Comparison of ENCODE assay signal across 20 mouse cellular contexts in the genomic region with DNA sequence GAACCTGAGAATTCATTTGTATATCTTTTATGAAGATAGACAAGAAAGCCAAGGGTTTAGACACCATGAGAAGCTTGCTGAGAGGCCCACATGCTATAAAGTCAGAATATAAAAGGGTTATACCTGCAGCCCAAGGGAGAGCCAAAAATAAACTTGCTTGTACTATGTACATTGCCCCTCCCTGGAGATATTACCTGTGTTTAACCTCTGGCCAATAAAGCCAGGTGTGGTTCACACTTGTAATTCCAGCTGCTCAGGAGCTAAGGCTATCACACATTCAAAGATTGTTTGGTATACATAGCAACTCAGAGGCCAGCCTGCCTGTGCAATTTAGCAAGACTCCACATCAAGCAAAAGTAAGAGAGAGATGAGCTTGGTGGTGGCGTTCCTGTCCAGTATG. TPM values are rescaled to one million over a fixed set of nuclear protein-coding genes. Genes with fewer than 3 reads are reported as not detected.
A peak's percentile ranks its signal among the peaks of the same experiment; 100 is the strongest.
DNase-seq lines count a peak whose midpoint lies in the region; ATAC-seq lines count a peak whose summit lies in the region.
"Had no signal": no experiment of that assay in that cellular context is flagged by ENCODE, and none has a peak within 500 bp of the region (broad histone marks: within the 10 kb centered on the region; RNA-seq: fewer than 3 reads in every experiment).

No protein-coding gene starts in this region.

- WGBS in intestine, embryonic 16.5 days = 65% methylated on average over 1 of the region's 1 CpGs
- WGBS in limb, embryonic 10.5 days = 92% methylated on average over 1 of the region's 1 CpGs
- 67% methylated on average over 1 of the region's 1 CpGs for WGBS in stomach, embryonic 16.5 days

- H3K27me3 ChIP-seq in intestine, embryonic 16.5 days (replicated peaks; ENCODE audit: control insufficient read depth, insufficient read depth, low read length) = no peaks in the 10 kb centered on the region
- no peaks in the 10 kb centered on the region for H3K27me3 ChIP-seq in limb, embryonic 10.5 days (ENCODE audit: low read depth, poor library complexity, severe bottlenecking)
- H3K27me3 ChIP-seq in stomach, embryonic 16.5 days (ENCODE audit: control insufficient read depth, insufficient read depth, low read length) = no peaks in the 10 kb centered on the region
- H3K27me3 ChIP-seq: embryonic facial prominence, embryonic 13.5 days; forebrain, embryonic 12.5 days; heart, embryonic 12.5 days had no signal

- peaks cover 7% of the 10 kb centered on the region; the same call in 1 of the 2 replicates for H3K4me1 ChIP-seq in intestine, embryonic 16.5 days (ENCODE audit: control insufficient read depth, insufficient read depth, low read length)
- H3K4me1 ChIP-seq in limb, embryonic 10.5 days = no peaks in the 10 kb centered on the region
- 0 out of 2 replicates have a peak, but pooled peaks cover 9% of the 10 kb centered on the region for H3K4me1 ChIP-seq in stomach, embryonic 16.5 days (ENCODE audit: control insufficient read depth, insufficient read depth, low read length)
- H3K4me1 ChIP-seq: hindbrain, embryonic 10.5 days had no signal

- H3K27ac ChIP-seq in intestine, embryonic 16.5 days (ENCODE audit: low read length) = peak overlapping the region; percentile 81
- no peak overlapping the region for H3K27ac ChIP-seq in limb, embryonic 10.5 days
- peak overlapping the region; percentile 88 for H3K27ac ChIP-seq in stomach, embryonic 16.5 days (ENCODE audit: low read length)
- H3K27ac ChIP-seq: embryonic facial prominence, embryonic 13.5 days; forebrain, embryonic 12.5 days; heart, adult 2 months; hindbrain, embryonic 10.5 days had no signal

- no peak overlapping the region for H3K4me2 ChIP-seq in intestine, embryonic 16.5 days (ENCODE audit: low read depth, low read length)
- no peak overlapping the region for H3K4me2 ChIP-seq in stomach, embryonic 16.5 days (ENCODE audit: low read depth, low read length)
- H3K4me2 ChIP-seq: embryonic facial prominence, embryonic 13.5 days; forebrain, embryonic 12.5 days; heart, embryonic 12.5 days had no signal

- H3K36me3 ChIP-seq in intestine, embryonic 16.5 days (ENCODE audit: control insufficient read depth, insufficient read depth, low read length) = no peaks in the 10 kb centered on the region
- no peaks in the 10 kb centered on the region for H3K36me3 ChIP-seq in limb, embryonic 10.5 days
- H3K36me3 ChIP-seq in stomach, embryonic 16.5 days (ENCODE audit: control insufficient read depth, insufficient read depth, low read length) = no peaks in the 10 kb centered on the region
- H3K36me3 ChIP-seq: embryonic facial prominence, embryonic 13.5 days; forebrain, embryonic 12.5 days; heart, embryonic 12.5 days; hindbrain, embryonic 10.5 days had no signal

- peak; percentile 96 for ATAC-seq in intestine, embryonic 16.5 days
- ATAC-seq in stomach, embryonic 16.5 days (ENCODE audit: insufficient read depth, low FRiP score) = peak; percentile 93
- ATAC-seq: forebrain, embryonic 16.5 days had no signal

- no peak overlapping the region for H3K9ac ChIP-seq in intestine, embryonic 16.5 days (ENCODE audit: low read depth, low read length)
- no peak overlapping the region for H3K9ac ChIP-seq in stomach, embryonic 16.5 days (ENCODE audit: low read length)
- H3K9ac ChIP-seq: embryonic facial prominence, embryonic 13.5 days; forebrain, embryonic 12.5 days; heart, embryonic 12.5 days had no signal

- no peaks in the 10 kb centered on the region for H3K9me3 ChIP-seq in intestine, embryonic 16.5 days (ENCODE audit: control insufficient read depth, low read length)
- H3K9me3 ChIP-seq in limb, embryonic 10.5 days (replicated peaks) = no peaks in the 10 kb centered on the region
- no peaks in the 10 kb centered on the region for H3K9me3 ChIP-seq in stomach, embryonic 16.5 days (replicated peaks; ENCODE audit: control insufficient read depth, low read length)
- H3K9me3 ChIP-seq: embryonic facial prominence, embryonic 13.5 days; forebrain, embryonic 12.5 days; heart, embryonic 12.5 days; hindbrain, embryonic 10.5 days had no signal

- H3K4me3 ChIP-seq in intestine, embryonic 16.5 days (ENCODE audit: low read length) = no peak overlapping the region
- H3K4me3 ChIP-seq in limb, embryonic 10.5 days = no peak overlapping the region
- no peak overlapping the region for H3K4me3 ChIP-seq in stomach, embryonic 16.5 days (replicated peaks; ENCODE audit: low read length)
- H3K4me3 ChIP-seq: embryonic facial prominence, embryonic 13.5 days; forebrain, embryonic 12.5 days; heart, adult 2 months; heart, embryonic 12.5 days; hindbrain, embryonic 10.5 days had no signal

- peak; percentile 44 for DNase-seq in lung, postnatal 25 days (ENCODE audit: low spot score)
- no peak for DNase-seq in lung, postnatal 14 days
- peak; percentile 21 for DNase-seq in limb, embryonic 10.5 days (ENCODE audit: low spot score)
- DNase-seq in kidney, adult 18-20 months = no peak
- no peak for DNase-seq in frontal cortex, postnatal 36 days (ENCODE audit: low spot score in 2 of 2)
- no peak for DNase-seq in kidney, postnatal 10 days
- DNase-seq: adrenal gland, adult 2 months; adrenal gland, postnatal 25 days; cerebellum, adult 18-20 months; cerebellum, adult 9-11 months; cerebellum, postnatal 36 days; gastrocnemius, postnatal 10 days; heart, adult 2 months had no signal

RNA-seq across cellular contexts. Expression of a gene that starts 24.0 kb away (rescaled TPM):
- polyA plus RNA-seq in intestine, embryonic 16.5 days (2015; fragmentation: Nextera tagmentation; extraction: Ambion mirVana) = 0.45 and 0.59 TPM in 2 replicates
- 0.11 TPM in 1 of 2 replicates, not detected in the other for polyA plus RNA-seq in limb, embryonic 10.5 days (2016; fragmentation: Nextera tagmentation; extraction: Ambion mirVana)
- 3.6 and 21.6 TPM in 2 replicates for polyA plus RNA-seq in stomach, embryonic 16.5 days (2015; fragmentation: Nextera tagmentation; extraction: Ambion mirVana)
- polyA plus RNA-seq: adrenal gland, adult 2 months; forebrain, embryonic 12.5 days; forebrain, embryonic 16.5 days; hindbrain, embryonic 10.5 days had no signal

Comparison
In these comparisons a context has a peak if more than half of its experiments do, and no peak if none do; other contexts are left out.
1. DNase-seq: peak in lung, postnatal 25 days (single experiment) and limb, embryonic 10.5 days (single experiment); none in lung, postnatal 14 days (single experiment), kidney, adult 18-20 months (single experiment), frontal cortex, postnatal 36 days (0 of 2) and kidney, postnatal 10 days (single experiment).